Mouse (Mus musculus) lung, embryonic 16.5 days (tissue): ENCODE results near the gene Clec12a. TPM values are rescaled to one million over a fixed set of nuclear protein-coding genes. Genes with fewer than 3 reads are reported as not detected.
A peak's percentile ranks its signal among the peaks of the same experiment; 100 is the strongest.

Source experiments
- ATAC-seq: fragments of 200-750 bp; cut with Nextera tagmentation; 2 replicates; pipeline ENCODE4 v1.8.0; 2017; ENCODE audit warnings: low read depth, mild to moderate bottlenecking, moderate library complexity
- H3K27ac ChIP-seq: fragments of 300-500 bp; sonication (generic); 2 replicates; pipeline ENCODE4 v1.5.1; 2014; ENCODE audit warnings: mild to moderate bottlenecking, control low read depth, low read length
- H3K27me3 ChIP-seq: fragments of 300-500 bp; sonication (generic); 2 replicates; pipeline ENCODE4 v1.6.1; 2014; ENCODE audit warnings: low read depth, low read length, mixed read lengths; ENCODE audit not compliant: control insufficient read depth, insufficient read depth
- H3K36me3 ChIP-seq: fragments of 300-500 bp; sonication (generic); 2 replicates; pipeline ENCODE4 v1.6.1; 2014; ENCODE audit warnings: low read length; ENCODE audit not compliant: control insufficient read depth, insufficient read depth
- H3K4me1 ChIP-seq: fragments of 300-500 bp; sonication (generic); replicated peaks from 2 replicates; pipeline ENCODE4 v1.6.1; 2014; ENCODE audit warnings: low read length, mixed read lengths; ENCODE audit not compliant: control insufficient read depth, insufficient read depth
- H3K4me2 ChIP-seq: fragments of 300-500 bp; sonication (generic); 2 replicates; pipeline ENCODE4 v1.6.1; 2014; ENCODE audit warnings: low read depth, low read length, control low read depth
- H3K4me3 ChIP-seq: fragments of 300-500 bp; sonication (generic); 2 replicates; pipeline ENCODE4 v1.5.1; 2014; ENCODE audit warnings: mild to moderate bottlenecking, low read length, control low read depth
- H3K9ac ChIP-seq: fragments of 300-500 bp; sonication (generic); 2 replicates; pipeline ENCODE4 v1.6.1; 2014; ENCODE audit warnings: low read length, control low read depth
- H3K9me3 ChIP-seq: fragments of 300-500 bp; sonication (generic); 2 replicates; pipeline ENCODE4 v1.6.1; 2016; ENCODE audit warnings: low read length; ENCODE audit not compliant: control insufficient read depth
- WGBS: fragments of 180-500 bp; shearing (Covaris S2); extraction: QIAGEN DNeasy Blood & Tissue Kit; methylation state at CpG from one replicate; pipeline ENCODE4 v1.1.7; 2014; 5-methylcytosine and 5-hydroxymethylcytosine counted together
- polyA plus RNA-seq: library from polyadenylated mRNA; unstranded; fragments of >200 nt; fragmentation: Nextera tagmentation; extraction: Ambion mirVana; gene quantifications from 2 replicates; pipeline ENCODE4 v1.2.1, GENCODE M21; 2015

The Clec12a gene
- polyA plus RNA-seq, 1 experiment from 2014 or later, result 3.3 TPM

- no peak within 1 kb of the TSS for H3K9ac ChIP-seq
- no peaks in the 10 kb centered on the region for H3K27me3 ChIP-seq
- no peak within 1 kb of the TSS for H3K4me3 ChIP-seq
- H3K27ac ChIP-seq, result no peak within 1 kb of the TSS
- 44% methylated on average over 11 of the region's 11 CpGs for WGBS
- no peak for ATAC-seq
- no peaks in the 10 kb centered on the region for H3K36me3 ChIP-seq
- H3K4me2 ChIP-seq, result no peak within 1 kb of the TSS
- H3K4me1 ChIP-seq, result no peaks in the 10 kb centered on the region
- H3K9me3 ChIP-seq, result no peaks in the 10 kb centered on the region
These were observed 10.9 kb upstream of the Clec12a start, which contains the start of gene 4922502D21Rik for GRCm38 (mm10) chr6:129331610-129332009. 4922502D21Rik (minus strand) TSS chr6:129331796.

GRCm38 (mm10) chr6:129333674-129334078 lies 8.8 kb upstream of the Clec12a start:
- H3K4me2 ChIP-seq, result no peak overlapping the region
- no peaks in the 10 kb centered on the region for H3K36me3 ChIP-seq
- 26% methylated on average over 11 of the region's 11 CpGs for WGBS
- no peaks in the 10 kb centered on the region for H3K27me3 ChIP-seq
- H3K4me1 ChIP-seq, result no peaks in the 10 kb centered on the region
- H3K9me3 ChIP-seq, result no peaks in the 10 kb centered on the region
- ATAC-seq, result peak; percentile 64
- H3K4me3 ChIP-seq, result no peak overlapping the region
- H3K9ac ChIP-seq, result no peak overlapping the region
- no peak overlapping the region for H3K27ac ChIP-seq

GRCm38 (mm10) chr6:129337751-129338150 lies 4.7 kb upstream of the Clec12a start:
- H3K4me2 ChIP-seq, result no peak overlapping the region
- WGBS, result 44% methylated on average over 1 of the region's 1 CpGs
- H3K36me3 ChIP-seq, result no peaks in the 10 kb centered on the region
- no peaks in the 10 kb centered on the region for H3K4me1 ChIP-seq
- no peaks in the 10 kb centered on the region for H3K27me3 ChIP-seq
- no peak overlapping the region for H3K4me3 ChIP-seq
- no peak overlapping the region for H3K27ac ChIP-seq
- H3K9me3 ChIP-seq, result no peaks in the 10 kb centered on the region
- no peak for ATAC-seq
- H3K9ac ChIP-seq, result no peak overlapping the region

GRCm38 (mm10) chr6:129344408-129344807 lies 1.9 kb downstream of the Clec12a start:
- H3K27me3 ChIP-seq, result no peaks in the 10 kb centered on the region
- no peak overlapping the region for H3K4me2 ChIP-seq
- no peaks in the 10 kb centered on the region for H3K36me3 ChIP-seq
- no peak overlapping the region for H3K27ac ChIP-seq
- peaks cover 9% of the 10 kb centered on the region; the same call in 1 of the 2 replicates for H3K9me3 ChIP-seq
- WGBS, result 72% methylated on average over 3 of the region's 3 CpGs
- no peak for ATAC-seq
- no peaks in the 10 kb centered on the region for H3K4me1 ChIP-seq
- H3K4me3 ChIP-seq, result no peak overlapping the region
- H3K9ac ChIP-seq, result no peak overlapping the region

- H3K4me2 ChIP-seq, result no peak overlapping the region
- H3K27me3 ChIP-seq, result no peaks in the 10 kb centered on the region
- no peaks in the 10 kb centered on the region for H3K4me1 ChIP-seq
- no peaks in the 10 kb centered on the region for H3K36me3 ChIP-seq
- no peak overlapping the region for H3K9ac ChIP-seq
- peak overlapping the region; percentile 44; the same call in 1 of the 2 replicates for H3K27ac ChIP-seq
- ATAC-seq, result peak; percentile 70; the same call in 1 of the 2 replicates
- no peak overlapping the region for H3K4me3 ChIP-seq
- H3K9me3 ChIP-seq, result peaks cover 9% of the 10 kb centered on the region; the same call in 1 of the 2 replicates
- 52% methylated on average over 4 of the region's 4 CpGs for WGBS
These were observed 7.2 kb downstream of the Clec12a start for GRCm38 (mm10) chr6:129349524-129350352.

GRCm38 (mm10) chr6:129351091-129351490 lies 8.6 kb downstream of the Clec12a start:
- no peak for ATAC-seq
- H3K27me3 ChIP-seq, result no peaks in the 10 kb centered on the region
- no peak overlapping the region for H3K9ac ChIP-seq
- no peaks in the 10 kb centered on the region for H3K36me3 ChIP-seq
- WGBS, result 93% methylated on average over 3 of the region's 3 CpGs
- H3K27ac ChIP-seq, result no peak overlapping the region
- H3K4me3 ChIP-seq, result no peak overlapping the region
- H3K4me1 ChIP-seq, result no peaks in the 10 kb centered on the region
- peaks cover 9% of the 10 kb centered on the region; the same call in 1 of the 2 replicates for H3K9me3 ChIP-seq
- H3K4me2 ChIP-seq, result no peak overlapping the region

GRCm38 (mm10) chr6:129355774-129356173 lies 13.3 kb downstream of the Clec12a start:
- H3K9me3 ChIP-seq, result no peaks in the 10 kb centered on the region
- no peak overlapping the region for H3K27ac ChIP-seq
- H3K9ac ChIP-seq, result no peak overlapping the region
- no peaks in the 10 kb centered on the region for H3K36me3 ChIP-seq
- no peak overlapping the region for H3K4me2 ChIP-seq
- no peak for ATAC-seq
- WGBS, result 85% methylated on average over 2 of the region's 2 CpGs
- no peaks in the 10 kb centered on the region for H3K4me1 ChIP-seq
- H3K27me3 ChIP-seq, result no peaks in the 10 kb centered on the region
- no peak overlapping the region for H3K4me3 ChIP-seq

GRCm38 (mm10) chr6:129356430-129356829 lies 13.9 kb downstream of the Clec12a start:
- Histone ChIP-seq H3K9me3 (no peaks in the 10 kb centered on the region), H3K4me2 (no peak overlapping the region), H3K4me1 (no peaks in the 10 kb centered on the region), H3K27ac (no peak overlapping the region), H3K4me3 (no peak overlapping the region), H3K27me3 (no peaks in the 10 kb centered on the region), H3K36me3 (no peaks in the 10 kb centered on the region), H3K9ac (no peak overlapping the region)
- ATAC-seq, result no peak

- H3K36me3 ChIP-seq, result no peaks in the 10 kb centered on the region
- no peak overlapping the region for H3K4me2 ChIP-seq
- H3K4me1 ChIP-seq, result no peaks in the 10 kb centered on the region
- no peak overlapping the region for H3K27ac ChIP-seq
- no peak overlapping the region for H3K9ac ChIP-seq
- H3K4me3 ChIP-seq, result no peak overlapping the region
- no peak for ATAC-seq
- H3K27me3 ChIP-seq, result no peaks in the 10 kb centered on the region
- no peaks in the 10 kb centered on the region for H3K9me3 ChIP-seq
- WGBS, result 87% methylated on average over 2 of the region's 2 CpGs
These were observed 17.0 kb downstream of the Clec12a start for GRCm38 (mm10) chr6:129359515-129359914.
